Mouse (Mus musculus): ENCODE results near the gene Csnk1g1.

Gene Csnk1g1

DNA sequence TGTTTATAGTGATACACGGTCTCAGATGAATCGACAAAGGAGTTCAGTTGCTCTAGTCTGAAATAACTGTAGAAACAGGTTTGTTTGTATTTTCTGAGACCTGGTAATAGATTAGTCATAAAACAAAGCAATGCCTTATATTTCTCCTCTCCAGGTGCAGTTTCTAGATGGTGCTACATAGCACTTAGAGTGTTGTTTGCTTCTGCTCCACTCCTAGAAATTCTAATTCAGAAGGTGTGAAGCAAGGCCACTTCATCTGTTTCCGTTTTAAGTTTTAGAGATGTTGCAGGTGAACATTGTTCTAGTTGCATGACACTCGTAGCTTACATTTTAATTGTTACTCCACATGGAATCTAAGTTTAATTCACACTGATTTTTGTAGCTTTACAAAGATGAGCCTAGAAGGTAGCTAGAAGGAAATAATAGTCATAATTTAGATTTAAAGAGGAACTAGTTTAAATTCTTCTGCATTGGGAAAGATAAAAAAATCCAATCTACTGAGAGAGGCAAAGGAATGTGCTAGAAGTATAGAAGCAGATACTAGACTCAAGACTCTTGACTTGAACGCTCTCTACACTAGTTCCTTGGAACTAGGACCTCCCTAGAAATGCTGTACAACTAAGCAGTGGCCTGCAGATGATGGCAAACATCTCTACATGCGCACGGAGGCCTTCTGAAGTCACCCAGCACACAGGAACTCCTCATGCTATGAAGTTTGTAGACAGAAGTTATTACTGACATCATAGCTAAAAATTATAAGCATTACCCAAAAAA, 87.1 kb downstream of the Csnk1g1 start:
- DNase-seq (ENCODE audit: low read depth, low spot score), result no peak

- no peak for DNase-seq (ENCODE audit: low read depth, low spot score)
These were observed 90.2 kb downstream of the Csnk1g1 start for GRCm38 (mm10) chr9:65998965-65999364.

DNA sequence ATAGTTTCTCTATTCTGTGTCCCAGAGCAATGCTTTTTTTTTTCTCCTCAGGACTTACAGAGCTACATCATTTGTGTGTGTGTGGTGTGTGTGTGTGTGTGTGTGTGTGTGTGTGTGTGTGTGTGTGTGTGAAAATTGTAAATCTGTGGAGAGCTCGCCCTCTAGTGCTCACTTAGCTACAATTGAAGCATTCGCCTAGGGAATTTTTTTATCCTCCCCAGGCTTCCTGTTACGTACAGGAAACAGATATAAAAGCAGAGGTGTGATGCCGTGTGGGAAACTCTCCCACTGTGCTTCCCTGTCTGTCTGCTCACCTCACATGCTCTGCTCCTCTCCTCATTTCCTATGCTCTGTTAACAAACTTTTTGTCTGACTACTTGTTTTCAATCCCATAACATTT, 95.7 kb downstream of the Csnk1g1 start:
- peak; percentile 33 for DNase-seq (ENCODE audit: low read depth, low spot score)

GRCm38 (mm10) chr9:66007603-66008202, 99.0 kb downstream of the Csnk1g1 start:
- no peak for DNase-seq (ENCODE audit: low read depth, low spot score)

GRCm38 (mm10) chr9:66020601-66021000, 111.9 kb downstream of the Csnk1g1 start:
- DNase-seq (ENCODE audit: low read depth, low spot score), result no peak

- DNase-seq (ENCODE audit: low read depth, low spot score), result no peak
These were observed 129.4 kb downstream of the Csnk1g1 start for GRCm38 (mm10) chr9:66038082-66038481.

GRCm38 (mm10) chr9:66038581-66038980, 129.9 kb downstream of the Csnk1g1 start:
- no peak for DNase-seq (ENCODE audit: low read depth, low spot score)

DNA sequence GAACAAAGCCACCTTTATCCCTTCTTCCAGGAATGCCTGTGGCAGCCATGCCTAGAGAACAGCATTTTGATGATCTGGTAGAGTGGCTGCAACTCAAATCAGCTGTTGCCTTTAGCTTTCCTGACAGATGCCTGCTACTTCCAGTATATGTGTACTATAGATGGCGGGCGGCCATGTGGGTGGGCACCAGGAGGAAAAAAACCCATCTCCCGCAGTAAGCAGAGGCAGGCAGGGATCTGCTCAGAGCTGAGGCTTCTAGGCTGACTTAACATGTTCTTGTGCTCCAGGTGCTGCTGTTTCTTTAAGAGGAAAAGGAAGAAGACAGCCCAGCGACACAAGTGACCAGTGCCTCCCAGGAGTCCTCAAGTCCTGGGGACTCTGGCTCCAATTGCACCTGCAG, 130.6 kb downstream of the Csnk1g1 start:
- DNase-seq (ENCODE audit: low read depth, low spot score), result no peak

GRCm38 (mm10) chr9:66040801-66041200, 132.1 kb downstream of the Csnk1g1 start:
- no peak for DNase-seq (ENCODE audit: low read depth, low spot score)

GRCm38 (mm10) chr9:66042331-66042730, 133.6 kb downstream of the Csnk1g1 start:
- DNase-seq (ENCODE audit: low read depth, low spot score), result no peak

DNA sequence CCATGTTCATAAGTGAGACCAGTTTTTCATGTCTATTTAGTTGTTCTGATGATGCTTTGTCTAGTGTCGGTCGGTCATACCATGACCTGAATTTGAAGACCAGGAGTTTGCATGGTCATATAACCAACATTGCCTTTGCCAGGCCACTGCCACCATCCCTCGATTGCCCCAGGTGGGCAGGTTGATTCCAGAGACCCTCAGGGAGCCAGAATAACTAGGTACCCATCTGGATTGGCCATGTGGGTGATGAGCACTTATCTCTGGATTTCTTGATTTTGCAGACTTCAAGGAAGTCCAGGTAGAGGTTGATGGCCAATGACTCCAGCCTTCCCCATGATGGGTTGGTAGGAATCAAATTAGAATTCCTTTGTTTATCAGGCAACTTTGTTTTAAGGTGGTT, 134.5 kb downstream of the Csnk1g1 start:
- no peak for DNase-seq (ENCODE audit: low read depth, low spot score)

DNA sequence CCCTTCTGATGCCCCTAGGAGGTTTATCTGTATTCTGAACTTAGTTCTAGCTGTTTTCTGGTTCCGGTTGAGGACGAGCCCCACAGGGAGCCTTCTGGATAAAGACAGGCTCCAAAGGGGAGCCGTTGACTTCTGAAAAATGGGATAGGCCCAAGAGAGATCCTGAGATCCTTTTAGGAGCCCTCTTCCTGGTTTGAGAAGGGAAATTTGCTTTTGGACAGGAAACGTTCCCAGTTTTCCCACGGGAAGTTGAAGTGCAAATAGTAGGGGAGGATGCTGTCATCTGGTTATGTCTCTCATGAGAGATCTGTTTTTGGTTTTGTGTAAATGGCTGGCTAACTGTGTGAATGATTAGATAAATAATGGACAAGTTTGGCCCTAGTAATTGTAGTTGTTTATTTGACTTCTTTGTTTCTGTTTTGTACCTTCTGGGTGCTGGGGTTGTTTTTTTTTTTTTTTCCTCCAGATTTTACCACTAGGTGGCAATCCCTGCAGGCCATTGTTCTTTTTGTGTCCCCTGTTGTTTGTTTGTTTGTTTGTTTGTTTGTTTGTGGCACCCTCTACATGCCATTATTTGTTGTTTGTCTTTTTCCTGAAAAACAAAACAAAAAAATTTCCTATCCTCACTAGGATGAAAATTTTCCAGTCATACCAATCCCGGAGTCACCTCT, 141.3 kb downstream of the Csnk1g1 start:
- no peak for DNase-seq (ENCODE audit: low read depth, low spot score)

- no peak for DNase-seq (ENCODE audit: low read depth, low spot score)
These were observed 142.8 kb downstream of the Csnk1g1 start for GRCm38 (mm10) chr9:66051493-66051892.

DNA sequence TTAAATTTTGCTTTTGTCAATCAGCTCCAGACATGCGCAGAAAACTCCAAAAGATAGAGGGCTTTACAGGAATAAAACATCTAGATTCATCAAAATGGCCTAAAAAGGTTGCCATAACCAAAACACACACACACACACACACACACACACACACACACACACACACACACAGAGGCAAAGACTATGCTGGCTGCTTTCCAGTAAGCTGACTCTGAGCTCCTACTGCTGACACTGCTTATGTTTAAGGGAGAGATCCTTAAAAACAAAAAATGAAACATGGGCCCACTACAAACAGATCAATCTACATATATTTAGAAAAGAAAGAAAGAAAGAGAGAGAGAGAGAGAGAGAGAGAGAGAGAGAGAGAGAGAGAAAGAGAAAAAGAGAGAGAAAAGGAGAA, 144.0 kb downstream of the Csnk1g1 start:
- no peak for DNase-seq (ENCODE audit: low read depth, low spot score)

- no peak for DNase-seq (ENCODE audit: low read depth, low spot score)
These were observed 144.9 kb downstream of the Csnk1g1 start for GRCm38 (mm10) chr9:66053620-66054019.

- DNase-seq (ENCODE audit: low read depth, low spot score), result peak; percentile 90
These were observed 151.0 kb downstream of the Csnk1g1 start, which contains the start of gene Ppib for GRCm38 (mm10) chr9:66059583-66060307. Gene Ppib (plus strand): TSS chr9:66060222.

DNA sequence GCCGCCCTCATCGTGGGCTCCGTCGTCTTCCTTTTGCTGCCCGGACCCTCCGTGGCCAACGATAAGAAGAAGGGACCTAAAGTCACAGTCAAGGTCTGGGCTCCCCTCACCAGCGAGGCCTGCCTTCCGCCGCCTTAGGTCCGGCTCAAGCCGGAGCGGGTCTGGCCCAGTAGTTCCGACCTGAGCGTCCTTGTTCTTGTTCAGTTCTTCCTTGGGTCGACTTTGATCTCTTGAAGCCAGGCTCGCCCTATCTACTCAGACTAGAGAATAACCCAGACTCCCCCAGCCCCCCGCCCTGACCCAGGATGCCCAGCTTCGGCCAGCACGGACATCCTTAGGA, 151.6 kb downstream of the Csnk1g1 start:
- DNase-seq (ENCODE audit: low read depth, low spot score), result no peak

DNA sequence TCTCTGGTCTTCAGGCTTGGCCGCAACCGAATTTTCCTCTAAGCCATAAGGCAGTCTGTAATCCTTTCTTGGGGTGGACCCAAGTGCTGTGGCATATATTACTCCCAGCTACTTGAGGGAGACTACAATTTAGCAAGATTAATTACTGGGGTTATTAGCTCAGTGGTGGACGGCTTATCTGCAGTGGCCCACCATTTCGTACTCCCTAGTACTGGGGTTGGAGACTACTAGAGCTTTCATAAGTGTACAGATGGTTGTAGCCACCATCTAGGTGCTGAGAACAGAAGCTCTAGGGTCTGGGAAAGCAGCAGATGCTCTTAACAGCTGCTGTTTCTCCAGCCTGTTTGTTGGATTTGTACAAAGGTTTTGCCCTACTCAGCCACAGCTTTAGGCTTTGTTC, 152.3 kb downstream of the Csnk1g1 start:
- no peak for DNase-seq (ENCODE audit: low read depth, low spot score)

- DNase-seq (ENCODE audit: low read depth, low spot score), result no peak
These were observed 152.9 kb downstream of the Csnk1g1 start for GRCm38 (mm10) chr9:66061656-66062055.

DNA sequence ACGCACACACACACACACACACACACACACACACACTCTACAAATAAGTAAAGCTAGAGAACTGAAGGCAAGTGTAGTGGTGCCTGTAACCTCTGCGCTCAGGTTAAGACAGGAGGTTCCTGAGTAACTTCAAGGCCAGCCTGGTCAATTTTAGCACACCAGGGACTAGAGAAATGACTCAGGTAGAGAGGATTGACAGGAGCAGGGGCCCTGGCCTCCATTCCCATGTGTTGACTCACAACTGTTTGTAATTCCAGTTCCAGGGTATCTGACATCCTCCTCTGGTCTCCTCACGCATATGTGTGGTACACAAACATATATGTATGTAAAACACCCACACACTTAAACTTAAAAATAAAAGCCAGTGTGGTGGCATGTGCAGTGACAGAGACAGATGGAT, 154.7 kb downstream of the Csnk1g1 start:
- DNase-seq (ENCODE audit: low read depth, low spot score), result no peak

- no peak for DNase-seq (ENCODE audit: low read depth, low spot score)
These were observed 155.6 kb downstream of the Csnk1g1 start for GRCm38 (mm10) chr9:66064316-66064715.

GRCm38 (mm10) chr9:66066791-66067190, 158.1 kb downstream of the Csnk1g1 start:
- DNase-seq (ENCODE audit: low read depth, low spot score), result no peak

All from retina, postnatal 7 days (tissue).